Mouse (Mus musculus): ENCODE measurements around the gene Trappc6a. TPM values are rescaled to one million over a fixed set of nuclear protein-coding genes. Genes with fewer than 3 reads are reported as not detected.

Trappc6a gene
- polyA plus RNA-seq, 1 experiment = 120 TPM

DNA sequence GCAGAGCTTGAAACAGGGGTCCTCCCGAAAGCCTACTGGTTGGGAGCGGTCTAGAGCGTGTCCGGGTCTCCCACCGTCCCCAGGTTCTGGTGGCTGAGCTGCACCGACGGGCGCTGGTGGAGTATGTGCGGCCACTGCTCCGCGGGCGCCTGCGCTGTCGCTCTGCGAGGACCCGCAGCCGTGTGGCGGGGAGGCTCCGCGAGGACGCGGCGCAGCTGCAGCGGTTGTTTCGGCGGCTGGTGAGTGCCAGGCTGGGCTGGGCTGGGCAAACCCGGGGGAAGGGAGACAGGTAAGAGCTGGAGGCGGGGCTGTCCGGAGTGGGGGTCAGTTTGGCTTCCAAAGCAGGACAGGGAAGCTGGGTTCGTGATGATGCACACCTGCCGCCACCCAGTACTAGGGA, 18.7 kb upstream of the Trappc6a start:
- H3K36me3 ChIP-seq (ENCODE audit: control insufficient read depth, insufficient read depth, low read length) = no peaks in the 10 kb centered on the region
- 22% methylated on average over 31 of the region's 31 CpGs for WGBS
- peaks cover 6% of the 10 kb centered on the region for H3K4me1 ChIP-seq (ENCODE audit: control insufficient read depth, insufficient read depth, insufficient read length, low read length)
- TF ChIP-seq POLR2A (IDR thresholded peaks at IDR 0.05; ENCODE audit: low read depth, low read length) (no peak), CTCF (IDR thresholded peaks at IDR 0.05; ENCODE audit: extremely low read depth, insufficient read length, insufficient replicate concordance, low read depth, low read length) (no peak)
- H3K27ac ChIP-seq (ENCODE audit: insufficient read depth, low read depth, low read length) = no peak overlapping the region
- peaks cover 18% of the 10 kb centered on the region for H3K27me3 ChIP-seq (ENCODE audit: control insufficient read depth, insufficient read depth, low read length)
- no peak overlapping the region for H3K4me3 ChIP-seq (ENCODE audit: low read depth, low read length)

DNA sequence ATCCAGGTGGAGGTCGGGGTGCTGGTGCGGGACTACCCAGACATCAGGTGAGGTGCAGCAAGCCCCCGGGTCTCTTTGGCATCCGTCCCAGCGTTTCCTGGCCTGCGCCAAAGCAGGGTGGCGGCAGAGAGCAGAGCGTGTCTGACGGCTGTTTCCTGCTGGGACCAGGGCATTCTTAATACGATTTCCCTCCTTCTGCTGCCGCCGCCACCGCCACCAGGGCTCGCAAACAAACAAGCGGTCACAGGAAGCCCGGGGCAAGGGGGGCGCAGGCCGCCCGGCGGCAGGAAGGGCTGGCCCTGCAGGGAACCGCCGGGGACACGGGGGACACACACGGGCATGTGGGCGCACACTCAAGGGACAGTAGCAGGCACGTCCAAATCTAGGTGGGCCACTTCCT, 16.5 kb upstream of the Trappc6a start:
- peak overlapping the region; percentile 14 for H3K27ac ChIP-seq (ENCODE audit: insufficient read depth, low read depth, low read length)
- 3% methylated on average over 26 of the region's 26 CpGs for WGBS

DNA sequence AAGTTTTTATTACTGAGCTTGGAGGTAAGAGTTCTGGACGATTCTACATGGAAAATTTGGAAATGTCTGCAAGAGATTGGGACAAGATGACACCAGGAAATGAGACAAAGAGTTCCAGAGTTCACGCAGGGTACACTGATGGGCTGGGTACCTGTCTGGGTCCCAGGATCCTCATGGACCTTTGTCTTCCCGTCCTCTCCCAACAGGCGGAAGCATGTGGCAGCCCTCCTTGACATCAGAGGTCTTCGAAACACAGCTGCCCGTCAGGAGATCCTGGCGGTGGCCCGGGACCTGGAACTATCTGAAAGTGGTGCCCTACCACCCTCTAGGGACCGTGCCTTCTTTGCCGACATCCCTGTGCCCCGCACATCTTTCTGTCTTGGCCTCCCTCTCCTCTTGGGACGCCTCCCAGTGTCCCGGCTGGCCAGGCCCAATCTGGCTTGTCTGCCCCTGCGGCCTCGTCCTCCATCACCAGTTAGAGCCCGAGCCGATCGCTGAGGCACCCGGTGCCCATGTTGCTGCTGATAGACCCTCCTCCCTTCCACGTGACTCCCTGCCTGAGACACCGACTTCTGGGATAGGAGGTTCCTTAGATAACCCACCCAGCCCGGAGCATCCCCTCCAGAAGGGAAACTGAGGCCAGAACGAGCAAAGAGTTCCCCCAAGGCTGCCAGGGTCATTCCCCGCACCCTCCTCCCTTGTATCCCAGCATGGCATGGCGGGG, 13.3 kb upstream of the Trappc6a start:
- Histone ChIP-seq H3K4me3 (ENCODE audit: low read depth, low read length) (no peak overlapping the region), H3K27me3 (ENCODE audit: control insufficient read depth, insufficient read depth, low read length) (peaks cover 7% of the 10 kb centered on the region), H3K36me3 (ENCODE audit: control insufficient read depth, insufficient read depth, low read length) (no peaks in the 10 kb centered on the region), H3K4me1 (ENCODE audit: control insufficient read depth, insufficient read depth, insufficient read length, low read length) (peaks cover 10% of the 10 kb centered on the region), H3K27ac (ENCODE audit: insufficient read depth, low read depth, low read length) (peak overlapping the region; percentile 21)
- 68% methylated on average over 25 of the region's 25 CpGs for WGBS
- TF ChIP-seq POLR2A (IDR thresholded peaks at IDR 0.05; ENCODE audit: low read depth, low read length) (no peak), CTCF (IDR thresholded peaks at IDR 0.05; ENCODE audit: extremely low read depth, insufficient read length, insufficient replicate concordance, low read depth, low read length) (no peak)

More for the DNA sequence above, 16.5 kb upstream of the Trappc6a start:
- peaks cover 10% of the 10 kb centered on the region for H3K4me1 ChIP-seq (ENCODE audit: control insufficient read depth, insufficient read depth, insufficient read length, low read length)
- peaks cover 21% of the 10 kb centered on the region for H3K27me3 ChIP-seq (ENCODE audit: control insufficient read depth, insufficient read depth, low read length)
- H3K36me3 ChIP-seq (ENCODE audit: control insufficient read depth, insufficient read depth, low read length) = no peaks in the 10 kb centered on the region
- TF ChIP-seq POLR2A (IDR thresholded peaks at IDR 0.05; ENCODE audit: low read depth, low read length) (no peak), CTCF (IDR thresholded peaks at IDR 0.05; ENCODE audit: extremely low read depth, insufficient read length, insufficient replicate concordance, low read depth, low read length) (no peak)
- peak overlapping the region; percentile 6 for H3K4me3 ChIP-seq (ENCODE audit: low read depth, low read length)

DNA sequence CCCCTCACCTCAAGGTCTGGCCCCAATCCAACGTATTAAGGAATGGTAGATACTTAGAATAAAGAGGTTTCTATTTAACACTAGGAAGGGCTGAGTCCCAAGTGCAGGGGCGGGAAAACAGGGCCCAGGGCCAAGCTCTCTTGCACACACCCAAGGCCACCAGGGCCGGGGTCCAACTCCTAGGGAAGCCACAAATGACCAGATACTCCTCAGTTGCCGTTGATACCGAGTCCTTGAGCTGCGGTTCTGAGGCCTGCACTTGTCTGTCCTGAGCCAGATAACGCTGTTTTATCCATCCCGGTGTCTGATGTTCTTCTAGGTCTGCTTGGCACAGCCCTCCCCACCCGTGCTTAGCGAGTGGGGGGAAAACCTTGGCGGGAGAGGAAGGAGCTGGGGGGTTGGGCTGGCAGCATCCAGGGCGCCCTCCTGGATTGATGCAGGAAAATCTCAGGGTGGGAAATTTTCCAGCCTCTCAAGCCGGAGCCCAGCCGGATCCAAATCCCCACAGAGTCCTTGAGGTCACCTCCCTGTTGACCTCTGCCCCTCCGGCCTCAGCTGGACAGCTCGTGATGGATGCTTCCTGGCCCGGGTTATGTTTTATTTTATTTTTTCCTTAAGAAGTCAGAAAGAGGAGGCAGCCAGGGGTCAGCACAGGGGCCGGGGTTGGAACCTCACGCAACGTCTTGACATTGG, 12.5 kb upstream of the Trappc6a start:
- TF ChIP-seq CTCF (IDR thresholded peaks at IDR 0.05; ENCODE audit: extremely low read depth, insufficient read length, insufficient replicate concordance, low read depth, low read length) (no peak), POLR2A (IDR thresholded peaks at IDR 0.05; ENCODE audit: low read depth, low read length) (no peak)
- Histone ChIP-seq H3K27ac (ENCODE audit: insufficient read depth, low read depth, low read length) (0 out of 2 replicates have a peak overlapping the region, but pooled peaks have one; percentile 35), H3K27me3 (ENCODE audit: control insufficient read depth, insufficient read depth, low read length) (0 out of 2 replicates have a peak, but pooled peaks cover 5% of the 10 kb centered on the region), H3K36me3 (ENCODE audit: control insufficient read depth, insufficient read depth, low read length) (no peaks in the 10 kb centered on the region), H3K4me1 (ENCODE audit: control insufficient read depth, insufficient read depth, insufficient read length, low read length) (peaks cover 10% of the 10 kb centered on the region), H3K4me3 (ENCODE audit: low read depth, low read length) (no peak overlapping the region)
- 49% methylated on average over 20 of the region's 20 CpGs for WGBS

DNA sequence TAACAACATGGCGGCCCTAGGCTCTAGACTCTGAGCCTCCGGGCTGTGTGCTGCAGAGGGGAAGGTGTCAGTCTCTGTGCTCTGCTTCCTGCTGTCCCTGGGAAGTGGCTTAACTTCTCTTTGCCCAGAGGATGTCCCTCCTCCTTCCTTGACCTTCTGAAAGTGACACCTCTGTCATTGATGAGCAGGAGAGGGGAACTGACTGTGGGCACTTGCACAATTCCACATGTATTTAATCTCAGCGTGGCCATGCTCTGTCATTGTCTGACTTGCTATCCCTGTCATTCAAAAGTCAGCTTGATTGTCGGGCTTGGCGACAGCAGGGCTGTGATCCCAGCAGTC, 12.0 kb upstream of the Trappc6a start:
- Histone ChIP-seq H3K27ac (ENCODE audit: insufficient read depth, low read depth, low read length) (peak overlapping the region; percentile 45), H3K36me3 (ENCODE audit: control insufficient read depth, insufficient read depth, low read length) (no peaks in the 10 kb centered on the region), H3K4me1 (ENCODE audit: control insufficient read depth, insufficient read depth, insufficient read length, low read length) (peaks cover 10% of the 10 kb centered on the region), H3K4me3 (ENCODE audit: low read depth, low read length) (no peak overlapping the region), H3K27me3 (ENCODE audit: control insufficient read depth, insufficient read depth, low read length) (0 out of 2 replicates have a peak, but pooled peaks cover 5% of the 10 kb centered on the region)
- 72% methylated on average over 5 of the region's 5 CpGs for WGBS
- no peak for TF ChIP-seq CTCF (IDR thresholded peaks at IDR 0.05; ENCODE audit: extremely low read depth, insufficient read length, insufficient replicate concordance, low read depth, low read length)
- no peak for TF ChIP-seq POLR2A (IDR thresholded peaks at IDR 0.05; ENCODE audit: low read depth, low read length)

DNA sequence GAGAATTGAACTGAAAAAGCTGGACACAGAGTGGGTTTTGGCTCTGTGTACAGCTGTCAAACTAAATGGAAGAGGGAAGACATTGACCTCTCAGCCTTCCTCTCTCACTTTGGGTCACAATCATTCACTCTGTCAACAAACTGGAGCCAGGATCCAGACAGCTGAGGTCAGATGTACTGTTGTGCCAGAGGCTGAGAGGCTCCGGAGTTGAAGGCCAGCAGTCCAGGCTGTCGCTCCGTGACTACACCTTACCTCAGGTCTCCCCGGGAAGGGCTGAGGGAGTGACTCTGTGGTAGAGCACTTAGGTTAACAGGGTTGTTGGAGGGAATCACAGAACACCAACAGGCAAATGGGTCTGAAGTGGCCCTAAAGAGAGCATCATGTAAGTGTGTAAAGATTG, 9.9 kb upstream of the Trappc6a start:
- 50% methylated on average over 4 of the region's 4 CpGs for WGBS
- 0 out of 2 replicates have a peak, but pooled peaks cover 3% of the 10 kb centered on the region for H3K27me3 ChIP-seq (ENCODE audit: control insufficient read depth, insufficient read depth, low read length)
- H3K27ac ChIP-seq (ENCODE audit: insufficient read depth, low read depth, low read length) = 0 out of 2 replicates have a peak overlapping the region, but pooled peaks have one; percentile 25
- no peaks in the 10 kb centered on the region for H3K36me3 ChIP-seq (ENCODE audit: control insufficient read depth, insufficient read depth, low read length)
- H3K4me1 ChIP-seq (ENCODE audit: control insufficient read depth, insufficient read depth, insufficient read length, low read length) = peaks cover 4% of the 10 kb centered on the region
- H3K4me3 ChIP-seq (ENCODE audit: low read depth, low read length) = no peak overlapping the region
- TF ChIP-seq POLR2A (IDR thresholded peaks at IDR 0.05; ENCODE audit: low read depth, low read length) (no peak), CTCF (IDR thresholded peaks at IDR 0.05; ENCODE audit: extremely low read depth, insufficient read length, insufficient replicate concordance, low read depth, low read length) (no peak)

Data from small intestine, adult 2 months (tissue).